Mouse (Mus musculus) left cerebral cortex, adult 2 months (tissue): Measurements from ENCODE around the gene Rpl18a. TPM values are rescaled to one million over a fixed set of nuclear protein-coding genes. Genes with fewer than 3 reads are reported as not detected.
A peak's percentile ranks its signal among the peaks of the same experiment; 100 is the strongest.

Experiments
- DNase-seq, 2 experiments: peaks; one replicate each; pipeline ENCODE4 v3.0.0; 2021 to 2022; ENCODE audit warnings: low spot score in 2 of 2, mixed read lengths in 1 of 2; ENCODE audit errors: extremely low spot score in 1 of 2
- H3K27ac ChIP-seq: fragments of 200-600 bp; 2 replicates; pipeline ENCODE4 v1.8.1; 2022
- H3K4me3 ChIP-seq: fragments of 200-600 bp; 2 replicates; pipeline ENCODE4 v1.8.1; 2022
- CTCF ChIP-seq: fragments of 200-600 bp; IDR thresholded peaks from 2 replicates; pipeline ENCODE4 v1.8.1; 2022; ENCODE audit warnings: antibody characterized with exemption, mild to moderate bottlenecking, moderate library complexity
- intact Hi-C: fragments of 180-260 bp; cut with DNase I; formaldehyde crosslinking; loops from one replicate; pipeline ENCODE4 v1.15.1; 2025
- microRNA-seq, 2 experiments: library from miRNA; unstranded; fragments of <30 nt; microRNA quantifications; one replicate each; pipeline ENCODE4 v1.2.0; 2021
- total RNA-seq, 2 experiments: library from RNA; stranded (reverse); gene quantifications; 2 replicates each; pipeline ENCODE4 v1.2.3; 2021

The Rpl18a gene
- total RNA-seq, 2 experiments from 2014 or later: 588 to 633 TPM

DNA sequence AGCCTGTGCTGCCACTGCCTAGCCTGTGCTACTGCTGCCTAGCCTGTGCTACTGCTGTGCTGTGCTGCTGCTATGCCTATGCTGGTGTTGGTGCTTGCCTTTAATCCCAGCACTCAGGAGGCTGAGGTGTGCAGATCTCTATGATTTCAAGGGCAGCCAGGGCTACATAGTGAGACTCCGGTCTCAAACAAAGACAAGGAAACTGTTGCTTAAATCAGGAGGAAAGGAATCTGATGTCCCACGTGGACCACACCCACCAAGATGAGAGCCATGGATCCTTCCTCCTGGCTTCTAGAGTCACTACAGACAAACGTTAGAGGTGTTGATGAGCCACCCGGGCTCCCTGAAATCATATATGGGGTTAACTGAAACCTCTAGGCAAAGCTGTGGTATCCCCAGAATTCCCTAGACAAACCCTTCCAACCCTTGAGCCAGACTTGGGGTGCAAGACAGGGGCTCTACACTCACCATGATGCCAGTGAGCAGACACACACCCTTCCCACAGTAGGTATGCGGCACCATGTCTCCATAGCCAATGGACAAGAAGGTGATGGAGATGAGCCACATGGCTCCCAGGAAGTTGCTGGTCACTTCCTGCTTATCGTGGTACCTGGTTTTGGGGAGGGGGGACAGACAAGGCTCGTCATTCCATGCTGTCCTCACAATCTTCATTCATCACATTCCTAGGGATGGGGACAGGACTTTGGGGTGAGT is 46.9 kb downstream of the Rpl18a start:
- Histone ChIP-seq H3K27ac (no peak overlapping the region), H3K4me3 (no peak overlapping the region)
- intact Hi-C loops: no loop called here
- no peak for DNase-seq
- TF ChIP-seq CTCF: no peak

DNA sequence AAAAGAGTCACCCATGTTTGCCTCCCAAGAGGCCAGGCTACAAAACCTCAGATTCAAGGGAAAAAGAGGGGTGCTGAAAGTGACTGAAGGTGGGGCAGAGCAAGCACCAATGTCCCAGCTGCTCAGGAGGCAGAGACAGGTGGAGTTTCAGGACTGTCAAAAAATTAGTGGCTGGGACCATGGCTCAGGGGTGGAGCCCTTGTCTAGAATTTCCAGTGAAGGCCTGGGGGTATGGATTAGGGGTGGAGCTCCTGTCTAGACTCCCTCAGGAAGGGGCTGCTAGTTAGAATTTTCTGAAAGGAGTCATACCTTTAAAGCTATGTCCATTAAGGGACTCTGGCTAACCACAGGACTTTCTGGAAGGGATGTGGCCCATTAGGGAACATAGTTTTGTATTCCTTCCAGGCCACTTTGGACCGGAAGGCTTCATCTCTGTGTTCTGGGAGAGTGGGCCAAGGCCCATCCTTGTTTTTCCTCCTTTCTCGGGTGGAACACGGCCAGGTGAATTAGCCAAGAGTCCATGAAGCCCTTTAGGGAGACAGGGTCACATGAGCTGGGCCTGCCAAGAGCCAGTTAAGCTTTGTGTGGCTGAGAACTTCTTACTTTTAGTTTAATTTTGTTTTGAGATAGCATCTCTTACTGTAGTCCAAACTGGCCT is 47.8 kb downstream of the Rpl18a start:
- intact Hi-C loops: no loop called here
- H3K4me3 ChIP-seq: no peak overlapping the region
- no peak overlapping the region for H3K27ac ChIP-seq
- no peak for DNase-seq
- no peak for TF ChIP-seq CTCF

DNA sequence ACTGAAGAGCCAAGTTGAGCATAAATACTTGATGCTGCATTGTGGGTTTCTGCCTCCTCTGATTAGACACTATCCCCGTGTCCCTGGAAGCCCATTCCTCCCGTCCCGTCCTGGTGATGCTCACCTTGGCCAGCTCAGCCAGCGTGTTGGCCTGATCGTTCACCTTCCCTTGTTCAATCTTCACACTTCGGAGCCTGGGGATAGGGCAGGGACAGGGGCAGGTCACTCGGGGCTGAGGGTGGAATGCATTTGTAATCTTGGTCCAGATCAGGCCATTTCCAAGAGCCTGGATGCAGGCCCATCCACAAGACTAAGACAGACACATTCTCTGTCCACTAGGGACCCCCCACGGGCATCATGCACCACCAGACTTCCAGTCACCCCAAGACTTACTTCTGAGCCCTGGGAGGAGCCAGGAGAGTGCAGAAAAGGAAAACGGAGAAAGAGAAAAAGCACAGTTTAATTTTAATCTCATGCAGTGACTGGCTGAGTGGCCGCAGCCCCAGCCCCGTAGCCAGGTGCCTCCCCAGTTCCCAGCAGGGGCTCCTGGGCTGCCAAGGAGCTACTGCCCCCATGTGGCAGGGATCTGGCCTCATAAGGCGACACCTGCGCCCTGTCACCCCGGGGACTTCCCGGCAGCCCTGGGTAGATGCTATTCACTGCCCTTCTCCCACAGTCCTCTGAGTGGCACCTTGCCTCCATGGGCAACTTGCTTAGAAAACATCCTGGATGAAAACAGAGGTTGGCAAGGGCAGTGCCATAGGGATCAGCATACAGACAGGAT is 50.6 kb downstream of the Rpl18a start:
- intact Hi-C loops: no loop called here
- no peak for DNase-seq
- peak; percentile 19 for TF ChIP-seq CTCF
- H3K27ac ChIP-seq: no peak overlapping the region
- no peak overlapping the region for H3K4me3 ChIP-seq

DNA sequence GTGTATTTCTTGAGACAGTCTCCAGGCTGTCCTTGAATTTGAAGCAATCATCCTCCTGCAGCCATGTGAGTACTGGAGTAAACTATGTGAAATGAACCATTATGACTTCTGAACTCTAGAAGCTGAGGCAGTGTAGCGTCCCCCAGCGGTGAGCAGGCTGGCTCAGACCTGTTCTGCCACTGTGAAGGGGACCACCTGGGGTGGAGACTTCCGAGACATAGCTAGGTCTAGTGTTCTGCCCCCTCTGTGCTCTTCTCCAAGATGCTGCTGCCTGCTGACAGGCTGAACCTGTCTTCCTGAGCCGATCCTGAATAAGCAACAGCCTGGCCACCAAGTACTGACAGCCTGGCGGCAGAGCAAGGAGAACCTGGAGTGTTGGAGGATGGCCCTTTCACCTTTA is 52.1 kb downstream of the Rpl18a start:
- Histone ChIP-seq H3K4me3 (no peak overlapping the region), H3K27ac (no peak overlapping the region)
- intact Hi-C loops: no loop called here
- no peak for TF ChIP-seq CTCF
- DNase-seq: no peak

Small RNA genes lying within 50 kb of the gene (microRNA-seq; reads per million reads assigned to microRNA genes)
- 3.8 to 4.9 reads per million in 2 experiments for gene Mir1969
- 0.73 to 3.3 reads per million in 2 experiments for gene Mir7067

Other genes with a start within 250 kb of the Rpl18a start
- 10 to 100 TPM; 15.5 to 17.5 TPM for gene Pgpep1, start 237.0 kb downstream of the Rpl18a start, total RNA-seq
- 10 to 100 TPM; 62.1 to 62.9 TPM for gene Lsm4, start 224.2 kb downstream of the Rpl18a start, total RNA-seq
- 100 to 1,000 TPM; 247 to 264 TPM for gene Jund, start 198.5 kb downstream of the Rpl18a start, total RNA-seq
- under 1 TPM; 0.16 to 0.21 TPM for gene Iqcn, start 194.0 kb downstream of the Rpl18a start, total RNA-seq
- gene Gm3336, start 178.9 kb downstream of the Rpl18a start, total RNA-seq: not detected
- gene Pde4c, start 173.7 kb downstream of the Rpl18a start, total RNA-seq: 1 to 10 TPM; 1.9 to 3.0 TPM
- gene Rab3a, start 142.7 kb downstream of the Rpl18a start, total RNA-seq: 100 to 1,000 TPM; 808 to 835 TPM
- 10 to 100 TPM; 33.3 to 35.7 TPM for gene Mpv17l2, start 136.5 kb downstream of the Rpl18a start, total RNA-seq
- 100 to 1,000 TPM; 159 to 160 TPM for gene Pik3r2, start 120.7 kb downstream of the Rpl18a start, total RNA-seq
- gene Mast3, start 92.4 kb downstream of the Rpl18a start, total RNA-seq: 100 to 1,000 TPM; 369 to 386 TPM
- under 1 TPM; 0.77 to 0.82 TPM for gene Il12rb1, start 89.0 kb downstream of the Rpl18a start, total RNA-seq
- gene Arrdc2, start 57.7 kb downstream of the Rpl18a start, total RNA-seq: 10 to 100 TPM; 19.5 to 20.7 TPM
- 10 to 100 TPM; 20.0 to 20.4 TPM for gene Kcnn1, start 34.2 kb downstream of the Rpl18a start, total RNA-seq
- 10 to 100 TPM; 94.8 to 99.0 TPM for gene Ccdc124, start 23.5 kb downstream of the Rpl18a start, total RNA-seq
- gene Slc5a5, start 4.7 kb downstream of the Rpl18a start, total RNA-seq: 10 to 100 TPM in 1 of 2 experiments, 1 to 10 TPM in 1; 9.9 to 10.3 TPM
- gene Map1s, start 8.5 kb upstream of the Rpl18a start, total RNA-seq: 10 to 100 TPM; 80.4 to 95.7 TPM